Mouse (Mus musculus): ENCODE measurements around the gene Slc7a6os.

DNA sequence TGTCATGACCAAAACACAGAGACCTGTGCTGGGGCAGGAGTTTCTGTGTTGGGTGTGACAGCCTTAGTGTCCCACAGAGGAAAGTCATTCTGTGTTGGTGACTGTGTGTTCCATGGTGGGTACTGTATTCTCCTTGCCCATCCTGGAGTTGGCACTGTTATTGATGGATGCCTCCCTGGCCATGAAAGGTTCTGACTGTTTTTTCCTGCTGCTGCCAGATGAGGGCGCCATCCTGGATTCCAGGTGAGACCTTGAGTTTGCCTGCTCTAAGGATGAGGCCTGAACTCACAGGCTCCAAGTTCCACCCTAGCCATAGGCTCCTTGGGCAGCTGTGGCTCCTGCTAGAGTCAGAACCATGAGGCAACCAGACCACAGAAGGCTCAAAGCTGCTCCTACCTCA lies 47.4 kb upstream of the Slc7a6os start:
- no peak for TF ChIP-seq ZC3H11A (IDR thresholded peaks at IDR 0.05; ENCODE audit: low read depth, low read length)
- peak; percentile 33 to 48; a peak in 3 of 4 replicates for TF ChIP-seq CTCF (conservative IDR thresholded peaks at IDR 0.05 in 1 of 2, IDR thresholded peaks at IDR 0.05 in 1 of 2; ENCODE audit: low read depth in 2 of 2, low read length in 2 of 2)
- no peak for TF ChIP-seq BHLHE40 (IDR thresholded peaks at IDR 0.05; ENCODE audit: low read depth, low read length)
- no peak for TF ChIP-seq ZKSCAN1 (IDR thresholded peaks at IDR 0.05; ENCODE audit: borderline replicate concordance, low read depth, low read length)
- TF ChIP-seq CHD2 (IDR thresholded peaks at IDR 0.05; ENCODE audit: low read length) = no peak
- TF ChIP-seq POLR2AphosphoS2 (IDR thresholded peaks at IDR 0.05; ENCODE audit: low read depth, low read length) = no peak
- peak; percentile 40 for TF ChIP-seq SMC3 (IDR thresholded peaks at IDR 0.05; ENCODE audit: low read depth, low read length)
- no peak for TF ChIP-seq MAX (IDR thresholded peaks at IDR 0.05; ENCODE audit: low read length)
- TF ChIP-seq IRF4 (IDR thresholded peaks at IDR 0.05; ENCODE audit: low read depth, low read length) = no peak
- no peak for TF ChIP-seq EP300 (IDR thresholded peaks at IDR 0.05; ENCODE audit: low read length)

All from CH12.LX (cell line).